Mouse (Mus musculus) stomach, postnatal 0 days (tissue): ENCODE data around the gene Sec14l1. TPM values are rescaled to one million over a fixed set of nuclear protein-coding genes. Genes with fewer than 3 reads are reported as not detected.

Experiments used
- ATAC-seq: fragments of 200-750 bp; cut with Nextera tagmentation; 2 replicates; pipeline ENCODE4 v1.8.0; 2017; ENCODE audit not compliant: low FRiP score, low TSS enrichment
- DNase-seq: peaks from one replicate; pipeline ENCODE4 v3.0.0-alpha.2; 2016; ENCODE audit warnings: low spot score
- H3K27ac ChIP-seq: fragments of 300-500 bp; sonication (generic); replicated peaks from 2 replicates; pipeline ENCODE4 v1.5.1; 2014; ENCODE audit warnings: mild to moderate bottlenecking, control low read depth
- H3K27me3 ChIP-seq: fragments of 300-500 bp; sonication (generic); 2 replicates; pipeline ENCODE4 v1.6.1; 2014; ENCODE audit warnings: low read length; ENCODE audit not compliant: control insufficient read depth, insufficient read depth
- H3K36me3 ChIP-seq: fragments of 300-500 bp; sonication (generic); 2 replicates; pipeline ENCODE4 v1.6.1; 2014; ENCODE audit warnings: low read length, mixed read lengths; ENCODE audit not compliant: control insufficient read depth, insufficient read depth
- H3K4me1 ChIP-seq: fragments of 300-500 bp; sonication (generic); replicated peaks from 2 replicates; pipeline ENCODE4 v1.6.1; 2014; ENCODE audit warnings: antibody characterized with exemption; ENCODE audit not compliant: control insufficient read depth, insufficient read depth
- H3K4me2 ChIP-seq: fragments of 300-500 bp; sonication (generic); replicated peaks from 2 replicates; pipeline ENCODE4 v1.6.1; 2014; ENCODE audit warnings: low read depth, mild to moderate bottlenecking, control low read depth, moderate library complexity
- H3K4me3 ChIP-seq: fragments of 300-500 bp; sonication (generic); 2 replicates; pipeline ENCODE4 v1.5.1; 2014; ENCODE audit warnings: low read depth, low read length, control low read depth
- H3K9ac ChIP-seq: fragments of 300-500 bp; sonication (generic); 2 replicates; pipeline ENCODE4 v1.6.1; 2014; ENCODE audit warnings: mild to moderate bottlenecking, low read length, control low read depth, mixed read lengths
- H3K9me3 ChIP-seq: fragments of 300-500 bp; sonication (generic); 2 replicates; pipeline ENCODE4 v1.6.1; 2016; ENCODE audit warnings: low read length; ENCODE audit not compliant: control insufficient read depth
- CTCF ChIP-seq: IDR thresholded peaks from 2 replicates; pipeline ENCODE4 v1.5.1; 2016; ENCODE audit warnings: antibody characterized with exemption, low read depth, mild to moderate bottlenecking, moderate library complexity
- EP300 ChIP-seq: optimal IDR thresholded peaks from 2 replicates; pipeline ENCODE3; 2016; ENCODE audit warnings: antibody characterized with exemption
- WGBS: fragments of 180-500 bp; shearing (Covaris S2); extraction: QIAGEN DNeasy Blood & Tissue Kit; methylation state at CpG from one replicate; pipeline ENCODE4 v1.1.7; 2014; 5-methylcytosine and 5-hydroxymethylcytosine counted together
- polyA plus RNA-seq: library from polyadenylated mRNA; unstranded; fragments of >200 nt; fragmentation: Nextera tagmentation; extraction: Ambion mirVana; gene quantifications from 2 replicates; pipeline ENCODE4 v1.2.1, GENCODE M21; 2015

Gene Sec14l1
- polyA plus RNA-seq, 1 experiment from 2014 or later, result 28.4 TPM

GRCm38 (mm10) chr11:117199282-117200175 is 84.6 kb downstream of the Sec14l1 start, which contains the start of gene Sept9:
Gene Sept9, plus strand, starts transcription at chr11:117199661.
- 1% methylated on average over 66 of the region's 70 CpGs for WGBS
- Histone ChIP-seq H3K36me3 (no peaks in the 10 kb centered on the region), H3K4me1 (no peaks in the 10 kb centered on the region; the same call in 1 of the 2 replicates), H3K4me2 (peak within 1 kb of the TSS; percentile 81), H3K9ac (peak within 1 kb of the TSS; percentile 75), H3K4me3 (peak within 1 kb of the TSS; percentile 48), H3K9me3 (no peaks in the 10 kb centered on the region), H3K27me3 (no peaks in the 10 kb centered on the region), H3K27ac (peak within 1 kb of the TSS; percentile 65)
- peak; percentile 75 for DNase-seq
- peak; percentile 48 for ATAC-seq
- no peak for TF ChIP-seq EP300
- no peak for TF ChIP-seq CTCF

GRCm38 (mm10) chr11:117201846-117202245 is 86.9 kb downstream of the Sec14l1 start:
- Histone ChIP-seq H3K9me3 (no peaks in the 10 kb centered on the region), H3K9ac (no peak overlapping the region), H3K4me1 (no peaks in the 10 kb centered on the region; the same call in 1 of the 2 replicates), H3K4me2 (no peak overlapping the region), H3K27me3 (no peaks in the 10 kb centered on the region), H3K4me3 (no peak overlapping the region), H3K27ac (peak overlapping the region; percentile 35; the same call in 1 of the 2 replicates), H3K36me3 (no peaks in the 10 kb centered on the region)
- no peak for TF ChIP-seq CTCF
- no peak for TF ChIP-seq EP300
- ATAC-seq (no peak), DNase-seq (no peak)
- 75% methylated on average over 12 of the region's 12 CpGs for WGBS

GRCm38 (mm10) chr11:117204606-117205005 is 89.6 kb downstream of the Sec14l1 start:
- H3K36me3 ChIP-seq, result no peaks in the 10 kb centered on the region
- WGBS, result 81% methylated on average over 8 of the region's 8 CpGs
- ATAC-seq (no peak; the same call in 1 of the 2 replicates), DNase-seq (no peak)
- H3K4me3 ChIP-seq, result no peak overlapping the region
- H3K9me3 ChIP-seq, result no peaks in the 10 kb centered on the region
- no peak for TF ChIP-seq CTCF
- no peak for TF ChIP-seq EP300
- no peaks in the 10 kb centered on the region for H3K27me3 ChIP-seq
- H3K9ac ChIP-seq, result no peak overlapping the region
- H3K4me1 ChIP-seq, result no peaks in the 10 kb centered on the region
- H3K4me2 ChIP-seq, result no peak overlapping the region
- H3K27ac ChIP-seq, result peak overlapping the region; percentile 49; the same call in 1 of the 2 replicates

- TF ChIP-seq EP300 (no peak), CTCF (no peak)
- Histone ChIP-seq H3K27me3 (no peaks in the 10 kb centered on the region), H3K4me3 (no peak overlapping the region), H3K4me2 (no peak overlapping the region; the same call in 1 of the 2 replicates), H3K9ac (no peak overlapping the region), H3K27ac (peak overlapping the region; percentile 75), H3K9me3 (no peaks in the 10 kb centered on the region), H3K36me3 (no peaks in the 10 kb centered on the region), H3K4me1 (no peaks in the 10 kb centered on the region)
- 53% methylated on average over 6 of the region's 6 CpGs for WGBS
- DNase-seq, result peak; percentile 88
- peak; percentile 82 for ATAC-seq
Observed at GRCm38 (mm10) chr11:117205042-117205441, 90.1 kb downstream of the Sec14l1 start.

GRCm38 (mm10) chr11:117205447-117205846 is 90.5 kb downstream of the Sec14l1 start:
- Histone ChIP-seq H3K36me3 (no peaks in the 10 kb centered on the region), H3K4me2 (no peak overlapping the region; the same call in 1 of the 2 replicates), H3K27me3 (no peaks in the 10 kb centered on the region), H3K27ac (peak overlapping the region; percentile 75), H3K9ac (no peak overlapping the region), H3K9me3 (no peaks in the 10 kb centered on the region), H3K4me1 (no peaks in the 10 kb centered on the region), H3K4me3 (no peak overlapping the region)
- TF ChIP-seq CTCF (no peak), EP300 (no peak)
- WGBS, result 58% methylated on average over 9 of the region's 9 CpGs
- ATAC-seq, result peak; percentile 81
- peak; percentile 64 for DNase-seq

- TF ChIP-seq CTCF (no peak), EP300 (no peak)
- Histone ChIP-seq H3K36me3 (no peaks in the 10 kb centered on the region), H3K9me3 (no peaks in the 10 kb centered on the region), H3K9ac (no peak overlapping the region), H3K27ac (no peak overlapping the region), H3K4me3 (no peak overlapping the region), H3K27me3 (no peaks in the 10 kb centered on the region), H3K4me1 (no peaks in the 10 kb centered on the region), H3K4me2 (no peak overlapping the region)
- ATAC-seq, result no peak
- WGBS, result 81% methylated on average over 5 of the region's 5 CpGs
- DNase-seq, result no peak
Observed at GRCm38 (mm10) chr11:117207436-117207835, 92.5 kb downstream of the Sec14l1 start.
